Mouse (Mus musculus) small intestine, adult 2 months (tissue): ENCODE data around the gene Fyttd1.

Experiments
- CTCF ChIP-seq: fragments of 200-500 bp; IDR thresholded peaks from 2 replicates; pipeline ENCODE4 v1.5.1; 2012; ENCODE audit warnings: low read depth, mild to moderate bottlenecking, control low read depth, inconsistent platforms, low read length, moderate library complexity, mixed read lengths; ENCODE audit not compliant: insufficient replicate concordance, insufficient read length; ENCODE audit errors: extremely low read depth
- POLR2A ChIP-seq: fragments of 200-500 bp; IDR thresholded peaks from 2 replicates; pipeline ENCODE4 v1.6.1; 2012; ENCODE audit warnings: low read depth, mild to moderate bottlenecking, control low read depth, inconsistent platforms, low read length, moderate library complexity

DNA sequence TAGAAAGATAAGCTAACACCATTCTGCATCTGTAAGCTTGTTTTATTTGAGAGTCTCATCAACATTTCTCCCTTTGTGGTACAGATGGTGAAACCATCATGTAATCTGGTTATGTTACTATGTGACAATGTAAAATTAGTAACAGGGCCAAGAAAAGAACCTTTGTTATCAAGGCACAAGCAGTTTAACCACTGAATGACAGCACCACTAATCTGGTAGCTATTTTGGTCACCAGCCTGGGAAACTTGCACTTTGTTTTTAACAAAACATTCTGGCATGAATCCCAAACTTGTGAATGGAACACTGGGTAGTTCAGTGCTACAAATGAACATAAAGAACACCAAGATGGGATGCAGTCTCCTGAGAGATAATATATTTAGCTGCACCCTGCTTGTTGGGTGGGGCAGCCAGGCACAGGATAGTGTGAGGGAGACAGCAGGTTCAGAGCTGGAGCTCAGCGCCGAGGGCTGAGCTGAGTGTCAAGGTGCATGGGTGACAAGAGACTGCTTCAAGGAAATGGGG lies 23.2 kb upstream of the Fyttd1 start:
- TF ChIP-seq POLR2A (no peak), CTCF (no peak)
